Mouse (Mus musculus): Measurements from ENCODE around the gene Neurl2.

Gene Neurl2

DNA sequence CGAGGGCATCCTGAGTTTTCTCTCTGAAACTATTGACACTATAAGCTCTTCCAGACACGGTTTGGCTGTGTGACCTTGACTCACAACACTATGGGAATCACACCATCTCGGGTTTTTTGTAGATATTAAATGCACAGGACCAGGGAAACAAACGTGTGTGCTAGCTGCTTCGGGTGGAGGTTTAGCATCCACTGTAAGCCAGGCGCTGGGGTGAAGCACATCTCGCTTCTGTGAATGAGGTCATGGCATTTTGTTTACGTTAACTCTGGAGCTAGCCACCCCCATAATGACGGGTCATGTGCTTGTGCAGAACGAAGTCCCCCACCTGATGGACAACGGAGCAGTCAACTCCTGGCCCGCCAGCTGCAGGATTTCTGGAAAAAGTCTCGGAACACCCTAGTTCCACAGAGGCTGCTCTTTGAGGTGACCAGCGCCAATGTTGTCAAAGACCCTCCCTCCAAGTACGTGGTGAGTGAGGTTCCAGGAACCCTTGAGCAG is 46.8 kb downstream of the Neurl2 start:
- DNase-seq (ENCODE audit: low read depth, low spot score): no peak

DNA sequence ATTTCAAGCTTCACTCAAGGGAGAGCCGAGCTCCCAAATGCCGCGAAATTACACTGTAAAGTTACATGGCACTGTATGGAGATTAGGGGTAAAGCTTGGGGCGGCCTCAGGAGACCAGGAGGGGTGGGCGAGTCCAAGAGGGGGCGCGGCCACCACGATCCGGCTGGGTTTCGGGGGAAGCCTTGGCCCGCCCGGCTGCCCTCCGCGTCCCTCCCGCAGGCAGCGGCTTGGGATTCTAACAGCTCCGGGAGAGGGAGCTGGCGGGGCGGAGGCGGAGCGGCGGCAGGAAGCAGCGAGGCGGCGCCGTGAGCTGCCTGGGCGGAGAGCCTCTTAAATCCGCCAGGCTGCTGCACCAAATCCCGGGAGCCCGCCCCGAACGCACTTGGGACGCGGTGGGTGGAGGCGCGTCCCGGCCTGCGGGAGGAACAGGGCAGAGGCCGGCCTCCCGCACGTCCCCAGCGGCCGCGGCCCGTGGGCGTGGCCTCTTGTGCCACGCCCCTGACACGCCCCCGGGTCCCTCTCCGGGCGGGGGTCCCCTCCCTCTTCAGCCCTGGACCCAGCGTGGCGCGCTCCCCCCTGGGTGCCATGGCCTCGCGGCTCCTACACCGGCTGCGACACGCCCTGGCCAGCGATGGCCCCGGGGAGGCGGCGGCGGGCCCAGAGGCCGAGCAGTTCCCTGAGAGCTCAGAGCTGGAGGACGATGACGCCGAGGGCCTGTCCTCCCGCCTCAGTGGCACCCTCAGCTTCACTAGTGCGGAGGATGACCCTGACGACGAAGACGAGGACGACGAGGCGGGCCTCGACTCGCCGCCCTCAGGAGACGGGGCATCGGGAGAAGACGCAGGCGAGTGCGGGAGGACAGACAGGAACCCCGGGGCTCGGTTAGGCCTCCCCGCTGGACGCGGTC is 47.5 kb downstream of the Neurl2 start, which contains the start of gene Snx21:
Snx21 (plus strand) TSS at position 343 of the 907 bp plus-strand sequence.
- peak; percentile 77 for DNase-seq (ENCODE audit: low read depth, low spot score)

GRCm38 (mm10) chr2:164784869-164785420 is 48.3 kb downstream of the Neurl2 start:
- DNase-seq (ENCODE audit: low read depth, low spot score): no peak

- peak; percentile 81 for DNase-seq (ENCODE audit: low read depth, low spot score)
These were observed 49.2 kb downstream of the Neurl2 start for GRCm38 (mm10) chr2:164783926-164784581.

DNA sequence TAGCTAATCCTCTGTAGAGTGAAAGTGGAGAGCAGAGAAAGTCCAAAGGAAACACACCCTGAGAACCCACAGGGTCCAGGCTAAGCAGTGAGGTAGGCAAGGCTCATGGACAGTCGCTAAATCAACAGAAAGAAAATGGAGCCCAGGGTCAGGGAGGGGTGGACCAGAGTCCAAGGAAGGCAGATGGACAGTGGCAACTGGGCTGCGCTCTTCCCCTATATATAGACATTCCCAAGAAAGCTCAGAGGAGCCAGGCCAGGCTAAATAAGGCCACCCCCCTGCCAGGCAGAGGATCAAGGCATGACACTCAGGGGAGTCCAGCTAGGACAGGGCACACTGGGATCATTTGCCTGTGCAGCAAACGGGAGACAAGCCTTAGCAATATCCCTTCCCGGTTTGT is 51.4 kb downstream of the Neurl2 start:
- no peak for DNase-seq (ENCODE audit: low read depth, low spot score)

Measured in R1 (cell line).